Mouse (Mus musculus): ENCODE results near the gene Wdr26. TPM values are rescaled to one million over a fixed set of nuclear protein-coding genes. Genes with fewer than 3 reads are reported as not detected.

The Wdr26 gene
- polyA plus RNA-seq, 2 experiments: 50.2 to 58.7 TPM

DNA sequence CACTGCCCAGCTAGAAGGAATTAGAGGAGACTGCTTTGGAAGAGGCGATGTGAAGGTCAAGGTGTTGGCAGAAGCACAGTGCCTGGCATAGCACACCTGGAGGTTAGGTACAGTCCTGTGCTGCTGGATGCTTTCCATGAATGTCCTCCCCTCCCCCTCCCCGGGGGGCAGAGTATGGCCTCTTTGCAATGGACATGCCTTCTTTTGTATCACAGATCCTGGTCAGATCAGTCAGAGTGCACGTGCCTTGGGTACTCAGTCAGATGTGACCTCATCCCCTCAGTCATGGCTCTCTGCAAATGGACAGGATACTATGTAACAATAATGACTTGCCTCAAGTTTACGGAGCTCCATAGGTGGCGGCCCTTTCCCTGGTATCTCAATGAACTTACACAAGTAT is 46.8 kb upstream of the Wdr26 start:
- H3K4me2 ChIP-seq (replicated peaks; ENCODE audit: low read depth, low read length, severe bottlenecking): no peak overlapping the region
- no peaks in the 10 kb centered on the region; the same call in 1 of the 2 replicates for H3K27me3 ChIP-seq (ENCODE audit: control insufficient read depth, insufficient read depth, low read length)
- no peak overlapping the region for H3K4me3 ChIP-seq (replicated peaks; ENCODE audit: low read length)
- H3K27ac ChIP-seq (replicated peaks; ENCODE audit: low read depth, low read length): no peak overlapping the region
- DNase-seq (ENCODE audit: low spot score) (no peak), ATAC-seq (ENCODE audit: low FRiP score, low read depth) (no peak)
- 72% methylated on average over 5 of the region's 5 CpGs for WGBS
- TF ChIP-seq POLR2A (IDR thresholded peaks at IDR 0.05; ENCODE audit: borderline replicate concordance, extremely low read depth, insufficient read depth, insufficient read length): no peak
- no peak overlapping the region for H3K9ac ChIP-seq (ENCODE audit: low read depth, low read length, severe bottlenecking)
- no peaks in the 10 kb centered on the region for H3K9me3 ChIP-seq (ENCODE audit: control insufficient read depth, low read length)
- no peaks in the 10 kb centered on the region for H3K36me3 ChIP-seq (ENCODE audit: control insufficient read depth, insufficient read depth, low read length)
- peaks cover 29% of the 10 kb centered on the region for H3K4me1 ChIP-seq (ENCODE audit: control insufficient read depth, insufficient read depth, low read length)

DNA sequence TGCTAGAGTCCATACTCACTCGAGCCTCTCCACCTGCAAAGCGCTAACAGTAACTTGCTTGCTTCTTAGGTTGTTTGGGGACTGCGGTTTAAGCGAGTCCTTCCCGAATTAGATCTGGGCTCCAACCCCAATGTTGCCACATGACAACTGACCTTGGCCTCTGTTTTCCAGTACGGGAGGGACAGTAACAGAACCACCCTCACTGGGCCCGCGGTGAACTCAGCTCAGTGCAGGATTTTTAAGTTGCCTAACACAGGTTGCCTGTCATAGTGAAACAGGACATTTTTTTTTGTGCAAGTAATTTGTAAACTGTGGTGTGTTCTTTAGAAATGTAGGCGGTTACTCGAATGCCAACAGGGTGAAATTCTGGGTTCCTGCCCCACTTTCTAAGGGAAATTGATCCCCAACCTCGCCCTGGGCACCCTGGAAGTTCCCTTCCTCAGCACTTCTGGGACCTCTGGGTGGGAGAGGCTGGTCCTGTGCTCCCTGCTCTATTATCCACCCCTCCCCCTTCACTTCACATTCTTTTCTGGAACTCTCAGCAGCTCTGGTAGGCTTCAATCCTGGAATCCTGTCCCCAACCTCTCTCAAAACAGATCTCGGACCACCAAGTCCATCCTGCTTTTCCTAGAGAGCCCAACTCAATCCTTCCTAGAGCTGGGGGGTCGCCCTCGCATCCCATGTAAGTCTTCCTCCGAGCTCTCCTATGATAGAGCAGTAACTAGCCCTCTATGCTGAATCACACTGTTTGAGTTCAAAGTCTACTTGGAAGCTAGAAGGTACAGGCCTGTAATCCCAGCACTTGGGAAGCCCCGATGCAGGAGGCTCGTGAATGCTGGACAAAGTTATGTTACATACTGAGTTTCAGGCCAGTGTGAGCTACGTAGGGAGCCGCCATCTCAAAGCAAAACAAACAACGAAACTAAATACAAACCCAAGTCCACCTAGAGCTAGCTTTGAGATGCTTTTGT is 46.1 kb upstream of the Wdr26 start:
- Histone ChIP-seq H3K9ac (ENCODE audit: low read depth, low read length, severe bottlenecking) (no peak overlapping the region), H3K4me3 (replicated peaks; ENCODE audit: low read length) (no peak overlapping the region), H3K9me3 (ENCODE audit: control insufficient read depth, low read length) (no peaks in the 10 kb centered on the region), H3K4me1 (ENCODE audit: control insufficient read depth, insufficient read depth, low read length) (peaks cover 29% of the 10 kb centered on the region), H3K27me3 (ENCODE audit: control insufficient read depth, insufficient read depth, low read length) (no peaks in the 10 kb centered on the region; the same call in 1 of the 2 replicates), H3K36me3 (ENCODE audit: control insufficient read depth, insufficient read depth, low read length) (no peaks in the 10 kb centered on the region), H3K27ac (replicated peaks; ENCODE audit: low read depth, low read length) (no peak overlapping the region), H3K4me2 (replicated peaks; ENCODE audit: low read depth, low read length, severe bottlenecking) (no peak overlapping the region)
- 70% methylated on average over 20 of the region's 20 CpGs for WGBS
- ATAC-seq (ENCODE audit: low FRiP score, low read depth) (no peak), DNase-seq (ENCODE audit: low spot score) (no peak)
- no peak for TF ChIP-seq POLR2A (IDR thresholded peaks at IDR 0.05; ENCODE audit: borderline replicate concordance, extremely low read depth, insufficient read depth, insufficient read length)

DNA sequence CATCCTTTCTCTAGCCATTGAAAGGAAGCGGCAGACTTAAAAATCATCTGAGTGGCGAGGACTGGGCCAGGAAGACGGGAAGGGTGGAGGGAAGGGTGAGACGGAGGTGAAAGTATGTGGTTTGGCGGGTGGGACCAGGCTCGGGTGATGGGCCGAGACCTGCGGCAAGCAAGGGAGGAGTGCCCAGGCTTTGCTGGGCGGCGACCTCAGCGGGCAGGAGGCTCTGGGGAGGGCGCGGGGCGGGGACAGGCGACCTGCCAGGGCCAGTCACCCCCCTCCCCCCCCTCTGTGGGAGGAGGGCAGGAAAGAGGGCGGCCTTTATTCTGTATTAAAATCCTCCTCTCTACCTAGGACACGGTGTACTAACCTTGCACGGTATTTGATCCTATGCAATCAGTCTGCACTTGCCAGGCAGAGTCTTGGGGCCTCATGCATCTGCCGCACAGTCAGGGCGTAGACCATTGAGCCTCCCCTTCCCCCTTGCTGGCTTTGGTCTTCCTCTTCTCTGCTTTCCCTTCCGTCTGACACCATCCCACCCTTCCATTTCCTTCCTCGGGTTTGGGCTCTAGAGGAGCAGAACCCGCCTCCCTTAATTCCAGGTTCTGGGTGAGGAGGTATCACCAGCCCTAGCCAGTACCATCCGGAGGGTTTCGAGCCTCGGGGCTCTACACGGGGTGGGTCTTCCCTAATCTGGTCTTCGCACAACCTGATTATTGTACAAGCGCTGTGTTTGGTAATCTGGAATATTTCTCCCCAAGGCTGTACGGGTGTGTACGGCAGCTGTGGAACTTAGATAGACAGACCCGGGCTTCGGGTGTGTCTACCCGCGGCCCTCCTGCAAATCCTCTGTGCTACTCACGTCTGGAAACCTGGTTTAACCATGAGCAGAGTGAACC is 45.1 kb upstream of the Wdr26 start:
- Histone ChIP-seq H3K4me1 (ENCODE audit: control insufficient read depth, insufficient read depth, low read length) (peaks cover 29% of the 10 kb centered on the region), H3K27ac (replicated peaks; ENCODE audit: low read depth, low read length) (0 out of 2 replicates have a peak overlapping the region, but pooled peaks have one; percentile 9), H3K9me3 (ENCODE audit: control insufficient read depth, low read length) (no peaks in the 10 kb centered on the region), H3K4me3 (replicated peaks; ENCODE audit: low read length) (peak overlapping the region; percentile 36), H3K4me2 (replicated peaks; ENCODE audit: low read depth, low read length, severe bottlenecking) (peak overlapping the region; percentile 69), H3K27me3 (ENCODE audit: control insufficient read depth, insufficient read depth, low read length) (no peaks in the 10 kb centered on the region; the same call in 1 of the 2 replicates), H3K36me3 (ENCODE audit: control insufficient read depth, insufficient read depth, low read length) (no peaks in the 10 kb centered on the region), H3K9ac (ENCODE audit: low read depth, low read length, severe bottlenecking) (peak overlapping the region; percentile 48)
- no peak for TF ChIP-seq POLR2A (IDR thresholded peaks at IDR 0.05; ENCODE audit: borderline replicate concordance, extremely low read depth, insufficient read depth, insufficient read length)
- 20% methylated on average over 32 of the region's 36 CpGs for WGBS
- DNase-seq (ENCODE audit: low spot score) (peak; percentile 49), ATAC-seq (ENCODE audit: low FRiP score, low read depth) (peak; percentile 68)

DNA sequence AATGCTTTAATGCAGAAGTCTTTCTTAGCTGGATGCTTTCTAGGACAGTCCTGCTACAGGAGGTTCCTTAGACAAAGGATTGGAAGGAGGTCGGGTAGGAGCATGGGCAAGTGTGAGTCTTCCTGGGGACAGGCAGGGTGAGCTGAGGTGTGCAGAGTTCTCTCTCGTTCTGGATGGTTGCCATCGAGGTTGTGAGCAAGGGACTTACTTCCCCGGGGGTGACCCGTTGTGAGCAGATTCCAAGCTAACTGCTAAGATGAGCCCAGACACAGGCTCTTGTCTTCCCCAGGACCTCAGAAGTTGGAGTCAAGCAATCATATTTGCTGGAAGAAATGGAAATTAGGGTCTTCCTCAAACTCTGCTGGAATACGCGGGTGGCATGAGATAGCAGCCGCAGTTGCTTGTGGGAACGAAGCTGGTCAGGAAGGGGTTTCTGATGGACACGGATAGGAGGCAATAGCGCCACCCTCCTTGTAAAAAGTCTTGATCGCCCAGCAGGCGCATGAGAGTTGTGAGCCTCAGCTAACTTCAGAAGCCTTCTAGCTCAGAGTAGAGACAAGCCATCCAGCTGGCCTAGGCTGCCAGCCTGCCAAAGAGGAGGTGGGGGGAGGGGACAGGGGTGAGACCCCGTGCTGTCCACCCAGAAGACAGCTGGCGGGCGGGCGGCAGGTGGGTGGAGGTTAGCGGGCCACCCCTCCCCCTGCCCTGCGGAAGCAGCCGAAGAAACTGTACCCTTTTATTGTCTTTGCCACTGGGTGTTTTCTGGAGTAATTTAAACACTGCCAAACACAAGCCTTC is 44.3 kb upstream of the Wdr26 start:
- peak overlapping the region; percentile 48; the same call in 1 of the 2 replicates for H3K9ac ChIP-seq (ENCODE audit: low read depth, low read length, severe bottlenecking)
- no peaks in the 10 kb centered on the region; the same call in 1 of the 2 replicates for H3K27me3 ChIP-seq (ENCODE audit: control insufficient read depth, insufficient read depth, low read length)
- peaks cover 27% of the 10 kb centered on the region for H3K4me1 ChIP-seq (ENCODE audit: control insufficient read depth, insufficient read depth, low read length)
- H3K9me3 ChIP-seq (ENCODE audit: control insufficient read depth, low read length): no peaks in the 10 kb centered on the region
- H3K4me2 ChIP-seq (replicated peaks; ENCODE audit: low read depth, low read length, severe bottlenecking): peak overlapping the region; percentile 69
- no peak for TF ChIP-seq POLR2A (IDR thresholded peaks at IDR 0.05; ENCODE audit: borderline replicate concordance, extremely low read depth, insufficient read depth, insufficient read length)
- DNase-seq (ENCODE audit: low spot score) (peak; percentile 48), ATAC-seq (ENCODE audit: low FRiP score, low read depth) (peak; percentile 63)
- peak overlapping the region; percentile 36 for H3K4me3 ChIP-seq (replicated peaks; ENCODE audit: low read length)
- 5% methylated on average over 20 of the region's 20 CpGs for WGBS
- H3K36me3 ChIP-seq (ENCODE audit: control insufficient read depth, insufficient read depth, low read length): no peaks in the 10 kb centered on the region
- 0 out of 2 replicates have a peak overlapping the region, but pooled peaks have one; percentile 9 for H3K27ac ChIP-seq (replicated peaks; ENCODE audit: low read depth, low read length)
